Mouse (Mus musculus) kidney, postnatal 0 days (tissue): ENCODE results near the gene Kctd21. TPM values are rescaled to one million over a fixed set of nuclear protein-coding genes. Genes with fewer than 3 reads are reported as not detected.

Experiments
- ATAC-seq: fragments of 200-750 bp; cut with Nextera tagmentation; replicated peaks from 2 replicates; pipeline ENCODE4 v1.8.0; 2017; ENCODE audit warnings: low read depth, moderate number of reproducible peaks, moderate TSS enrichment, moderate library complexity; ENCODE audit not compliant: low FRiP score
- DNase-seq: peaks from one replicate; pipeline ENCODE4 v3.0.0-alpha.2; 2016; ENCODE audit warnings: low spot score
- H3K27ac ChIP-seq: fragments of 300-500 bp; sonication (generic); 2 replicates; pipeline ENCODE4 v1.5.1; 2014; ENCODE audit warnings: mild to moderate bottlenecking
- H3K27me3 ChIP-seq: fragments of 300-500 bp; sonication (generic); 2 replicates; pipeline ENCODE4 v1.6.1; 2014; ENCODE audit warnings: low read length, mixed read lengths; ENCODE audit not compliant: insufficient read depth
- H3K36me3 ChIP-seq: fragments of 300-500 bp; sonication (generic); 2 replicates; pipeline ENCODE4 v1.6.1; 2014; ENCODE audit warnings: low read length, mixed read lengths; ENCODE audit not compliant: insufficient read depth
- H3K4me1 ChIP-seq: fragments of 300-500 bp; sonication (generic); replicated peaks from 2 replicates; pipeline ENCODE4 v1.6.1; 2014; ENCODE audit warnings: antibody characterized with exemption, low read length, mixed read lengths; ENCODE audit not compliant: insufficient read depth
- H3K4me2 ChIP-seq: fragments of 300-500 bp; sonication (generic); 2 replicates; pipeline ENCODE4 v1.6.1; 2014; ENCODE audit warnings: mild to moderate bottlenecking, low read length, moderate library complexity, mixed read lengths
- H3K4me3 ChIP-seq: fragments of 300-500 bp; sonication (generic); replicated peaks from 2 replicates; pipeline ENCODE4 v1.5.1; 2014; ENCODE audit warnings: low read depth, low read length
- H3K9ac ChIP-seq: fragments of 300-500 bp; sonication (generic); 2 replicates; pipeline ENCODE4 v1.6.1; 2014; ENCODE audit warnings: low read depth, low read length
- H3K9me3 ChIP-seq: fragments of 300-500 bp; sonication (generic); replicated peaks from 2 replicates; pipeline ENCODE4 v1.6.1; 2016; ENCODE audit warnings: low read length, inconsistent platforms, mixed read lengths
- CTCF ChIP-seq: IDR thresholded peaks from 2 replicates; pipeline ENCODE4 v1.5.1; 2016; ENCODE audit warnings: antibody characterized with exemption, low read depth, mild to moderate bottlenecking, moderate library complexity
- WGBS: fragments of 180-500 bp; shearing (Covaris S2); extraction: QIAGEN DNeasy Blood & Tissue Kit; methylation state at CpG from one replicate; pipeline ENCODE4 v1.1.7; 2014; 5-methylcytosine and 5-hydroxymethylcytosine counted together
- polyA plus RNA-seq: library from polyadenylated mRNA; unstranded; fragments of >200 nt; fragmentation: Nextera tagmentation; extraction: Ambion mirVana; gene quantifications from 2 replicates; pipeline ENCODE4 v1.2.1, GENCODE M21; 2015

Gene Kctd21
- polyA plus RNA-seq, 1 experiment from 2014 or later = 2.0 TPM

DNA sequence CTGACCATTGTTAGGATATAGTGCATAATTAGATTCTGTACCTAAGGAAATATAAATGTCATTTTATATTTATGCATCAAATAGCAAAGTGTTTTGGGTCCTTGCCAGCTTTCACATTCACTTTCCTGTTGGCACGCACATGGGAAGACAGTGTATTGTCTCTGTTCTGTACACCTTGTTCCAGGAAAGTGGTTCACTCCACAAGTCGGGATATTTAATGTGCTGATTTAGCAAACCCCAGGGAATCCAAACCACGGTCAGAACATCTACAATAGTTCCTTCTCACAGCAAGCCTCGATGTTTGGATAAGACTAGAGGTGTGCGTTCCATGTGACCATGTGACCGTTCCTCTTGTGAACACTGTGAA, 59.9 kb downstream of the Kctd21 start:
- no peaks in the 10 kb centered on the region for H3K27me3 ChIP-seq
- no peak overlapping the region for H3K4me3 ChIP-seq
- ATAC-seq (no peak), DNase-seq (peak; percentile 47)
- H3K36me3 ChIP-seq = peaks cover 18% of the 10 kb centered on the region
- no peaks in the 10 kb centered on the region for H3K9me3 ChIP-seq
- 76% methylated on average over 6 of the region's 6 CpGs for WGBS
- no peak for TF ChIP-seq CTCF
- H3K4me2 ChIP-seq = no peak overlapping the region
- H3K9ac ChIP-seq = no peak overlapping the region
- no peak overlapping the region for H3K27ac ChIP-seq
- no peaks in the 10 kb centered on the region for H3K4me1 ChIP-seq

DNA sequence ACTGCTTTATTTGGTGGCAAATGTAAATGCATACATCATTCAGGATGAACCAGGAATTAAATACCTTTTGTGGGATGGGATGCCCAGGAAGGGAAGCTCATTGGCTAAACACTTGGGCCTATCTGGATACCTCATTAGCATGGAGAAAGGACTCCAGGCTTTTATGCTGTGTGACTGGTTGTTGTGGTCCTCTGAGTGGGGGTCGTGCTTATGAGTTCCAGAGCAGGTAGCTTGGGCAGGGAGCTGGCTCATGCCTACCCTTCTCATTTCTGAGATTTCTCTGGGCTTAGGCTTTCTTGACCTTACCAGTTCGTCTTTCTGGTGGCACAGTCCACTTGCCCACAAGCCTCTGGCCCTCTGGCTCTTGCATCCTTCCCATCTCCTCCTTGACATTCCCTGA, 62.2 kb downstream of the Kctd21 start:
- H3K4me2 ChIP-seq = no peak overlapping the region
- no peak overlapping the region for H3K9ac ChIP-seq
- H3K27ac ChIP-seq = no peak overlapping the region
- 81% methylated on average over 2 of the region's 2 CpGs for WGBS
- DNase-seq = no peak
- H3K9me3 ChIP-seq = no peaks in the 10 kb centered on the region
- H3K4me1 ChIP-seq = no peaks in the 10 kb centered on the region; the same call in 1 of the 2 replicates
- no peaks in the 10 kb centered on the region for H3K27me3 ChIP-seq
- no peak for TF ChIP-seq CTCF
- H3K4me3 ChIP-seq = no peak overlapping the region
- no peak for ATAC-seq
- H3K36me3 ChIP-seq = peaks cover 10% of the 10 kb centered on the region; the same call in 1 of the 2 replicates

DNA sequence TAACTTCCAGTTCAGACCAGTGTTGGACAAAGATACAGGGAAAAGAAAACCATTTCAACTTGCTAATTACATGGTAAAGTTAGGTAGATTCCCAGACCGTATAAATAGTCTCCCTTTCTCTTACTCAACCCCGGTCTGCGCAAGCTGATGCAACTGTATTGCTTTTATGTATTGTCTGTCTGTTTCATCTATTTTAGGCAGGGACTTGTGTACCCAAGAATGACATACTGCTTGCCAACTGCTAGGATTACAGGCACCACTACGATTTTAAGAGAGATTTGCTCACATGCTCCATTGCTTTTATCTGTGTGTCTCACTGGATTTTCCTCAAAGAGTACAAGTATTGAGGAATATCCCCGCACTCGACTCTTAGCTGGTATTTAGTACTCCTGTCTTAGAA, 66.8 kb downstream of the Kctd21 start:
- ATAC-seq (no peak), DNase-seq (no peak)
- Histone ChIP-seq H3K9me3 (no peaks in the 10 kb centered on the region), H3K36me3 (no peaks in the 10 kb centered on the region; the same call in 1 of the 2 replicates), H3K27ac (no peak overlapping the region), H3K9ac (no peak overlapping the region), H3K4me2 (no peak overlapping the region), H3K4me3 (no peak overlapping the region), H3K27me3 (no peaks in the 10 kb centered on the region), H3K4me1 (no peaks in the 10 kb centered on the region; the same call in none of the 2 replicates)
- 88% methylated on average over 6 of the region's 6 CpGs for WGBS
- no peak for TF ChIP-seq CTCF

Other genes with a start within 250 kb of the Kctd21 start
- 0.91 and 1.1 TPM in 2 replicates for gene Usp35, start 307 bp upstream of the Kctd21 start, polyA plus RNA-seq
- 25.8 and 27.1 TPM in 2 replicates for gene Alg8, start 39.3 kb downstream of the Kctd21 start, polyA plus RNA-seq
- 678 and 744 TPM in 2 replicates for gene Ndufc2, start 67.7 kb downstream of the Kctd21 start, polyA plus RNA-seq
- gene Thrsp, start 85.4 kb downstream of the Kctd21 start, polyA plus RNA-seq = 0.77 and 1.4 TPM in 2 replicates
- 0.72 and 0.88 TPM in 2 replicates for gene Kctd14, start 119.0 kb downstream of the Kctd21 start, polyA plus RNA-seq
- gene Ints4, start 148.6 kb downstream of the Kctd21 start, polyA plus RNA-seq = 36.4 and 37.4 TPM in 2 replicates
- 59.7 and 61.4 TPM in 2 replicates for gene Aamdc, start 247.2 kb downstream of the Kctd21 start, polyA plus RNA-seq
- 17.7 and 22.0 TPM in 2 replicates for gene Rsf1, start 247.6 kb downstream of the Kctd21 start, polyA plus RNA-seq